Mouse (Mus musculus) left cerebral cortex, adult 2 months (tissue): Measurements from ENCODE around the gene Cd47. TPM values are rescaled to one million over a fixed set of nuclear protein-coding genes. Genes with fewer than 3 reads are reported as not detected.

ENCODE experiments used
- DNase-seq, 2 experiments: peaks; one replicate each; pipeline ENCODE4 v3.0.0; 2021 to 2022; ENCODE audit warnings: low spot score in 2 of 2, mixed read lengths in 1 of 2; ENCODE audit errors: extremely low spot score in 1 of 2
- H3K27ac ChIP-seq: fragments of 200-600 bp; 2 replicates; pipeline ENCODE4 v1.8.1; 2022
- H3K4me3 ChIP-seq: fragments of 200-600 bp; 2 replicates; pipeline ENCODE4 v1.8.1; 2022
- CTCF ChIP-seq: fragments of 200-600 bp; IDR thresholded peaks from 2 replicates; pipeline ENCODE4 v1.8.1; 2022; ENCODE audit warnings: antibody characterized with exemption, mild to moderate bottlenecking, moderate library complexity
- intact Hi-C: fragments of 180-260 bp; cut with DNase I; formaldehyde crosslinking; loops from one replicate; pipeline ENCODE4 v1.15.1; 2025
- total RNA-seq, 2 experiments: library from RNA; stranded (reverse); gene quantifications; 2 replicates each; pipeline ENCODE4 v1.2.3; 2021

The Cd47 gene
- total RNA-seq, 2 experiments from 2014 or later: 217 to 235 TPM

DNA sequence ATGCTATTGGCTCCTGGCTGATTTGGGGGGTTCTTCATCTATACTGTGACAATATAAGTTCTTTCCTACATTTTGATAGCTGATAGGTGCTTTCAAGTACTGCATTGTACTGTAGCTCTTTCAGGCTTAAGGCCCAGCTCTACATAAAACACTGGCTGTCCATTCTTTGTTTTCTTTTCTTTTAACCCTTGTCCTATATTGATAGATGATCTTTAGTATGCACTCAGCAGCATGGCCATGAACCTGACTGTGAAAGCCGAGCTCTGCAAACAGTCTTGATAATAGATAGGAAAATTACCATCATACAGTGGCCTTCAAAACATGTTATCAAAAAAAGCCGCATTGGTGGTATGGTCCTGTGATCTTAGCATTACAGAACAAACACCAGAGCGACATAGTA, 87.0 kb downstream of the Cd47 start:
- H3K27ac ChIP-seq: no peak overlapping the region
- no peak for DNase-seq
- intact Hi-C loops: no loop called here
- no peak overlapping the region for H3K4me3 ChIP-seq
- no peak for TF ChIP-seq CTCF

- TF ChIP-seq CTCF: no peak
- H3K27ac ChIP-seq: no peak overlapping the region
- intact Hi-C loops: no loop called here
- no peak for DNase-seq
- no peak overlapping the region for H3K4me3 ChIP-seq
Measured at GRCm38 (mm10) chr16:49887811-49888564, 87.7 kb downstream of the Cd47 start.

DNA sequence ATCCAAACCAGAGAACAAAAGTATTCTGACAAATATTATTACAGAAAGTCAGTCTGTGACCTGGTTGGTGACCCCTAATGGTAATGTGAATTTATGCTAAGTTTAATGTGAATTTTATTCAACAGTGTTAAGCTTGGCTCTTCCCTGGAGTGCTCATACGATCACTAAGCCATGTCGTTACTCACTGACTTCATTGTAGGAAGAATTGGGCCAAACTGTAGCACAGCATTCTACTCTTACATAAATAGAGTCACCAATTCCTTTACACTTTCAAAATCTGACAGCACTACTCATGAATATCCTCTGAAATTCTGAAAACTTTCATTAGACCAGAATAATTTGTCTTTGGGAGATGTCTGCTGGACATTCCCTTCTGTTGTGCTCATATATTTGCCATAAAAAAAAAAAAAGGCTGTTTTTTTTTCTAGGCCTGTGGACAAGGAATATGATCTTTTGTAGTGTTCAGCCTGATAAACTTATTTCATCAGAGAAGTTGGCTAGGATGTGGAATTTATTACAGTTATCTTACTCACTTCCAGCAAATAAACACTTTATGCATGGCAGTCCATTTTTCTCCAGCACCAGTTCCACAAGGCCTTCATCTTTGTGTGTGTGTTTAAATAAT, 88.8 kb downstream of the Cd47 start:
- Histone ChIP-seq H3K27ac (no peak overlapping the region), H3K4me3 (no peak overlapping the region)
- no peak for TF ChIP-seq CTCF
- DNase-seq: no peak
- intact Hi-C loops: no loop called here

DNA sequence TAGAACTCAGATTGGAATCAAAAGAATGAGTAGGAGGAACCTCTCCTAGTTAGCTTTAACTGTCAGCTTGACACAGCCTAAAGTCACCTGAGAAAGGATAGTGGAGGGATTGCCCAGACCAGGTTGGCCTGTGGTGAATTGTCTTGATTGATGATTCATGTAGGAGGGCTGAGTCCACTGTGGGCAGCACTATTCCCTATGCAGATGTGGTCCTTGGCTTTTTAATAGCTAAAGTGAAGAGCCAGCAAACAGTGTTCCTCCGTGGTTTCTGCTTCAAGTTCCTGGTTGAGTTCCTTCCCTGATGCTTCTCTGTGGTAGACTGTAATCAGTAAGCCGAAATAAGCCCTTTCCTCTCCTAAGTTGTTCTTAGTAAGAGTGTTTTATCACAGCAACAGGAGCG, 91.9 kb downstream of the Cd47 start:
- Histone ChIP-seq H3K27ac (no peak overlapping the region), H3K4me3 (no peak overlapping the region)
- intact Hi-C loops: loop anchor here (5.0 kb wide), 1 partner anchor 35 kb away; no protein-coding TSS in a partner anchor
- DNase-seq: no peak
- no peak for TF ChIP-seq CTCF

GRCm38 (mm10) chr16:49892945-49893344, 92.6 kb downstream of the Cd47 start:
- H3K4me3 ChIP-seq: no peak overlapping the region
- DNase-seq: no peak
- no peak overlapping the region for H3K27ac ChIP-seq
- peak; percentile 47 for TF ChIP-seq CTCF
- intact Hi-C loops: loop anchor here (5.0 kb wide), 1 partner anchor 36 kb away; no protein-coding TSS in a partner anchor

- TF ChIP-seq CTCF: no peak
- intact Hi-C loops: loop anchor here (5.0 kb wide), 1 partner anchor 37 kb away; no protein-coding TSS in a partner anchor
- no peak overlapping the region for H3K4me3 ChIP-seq
- no peak for DNase-seq
- no peak overlapping the region for H3K27ac ChIP-seq
Measured at GRCm38 (mm10) chr16:49894624-49895023, 94.3 kb downstream of the Cd47 start.

DNA sequence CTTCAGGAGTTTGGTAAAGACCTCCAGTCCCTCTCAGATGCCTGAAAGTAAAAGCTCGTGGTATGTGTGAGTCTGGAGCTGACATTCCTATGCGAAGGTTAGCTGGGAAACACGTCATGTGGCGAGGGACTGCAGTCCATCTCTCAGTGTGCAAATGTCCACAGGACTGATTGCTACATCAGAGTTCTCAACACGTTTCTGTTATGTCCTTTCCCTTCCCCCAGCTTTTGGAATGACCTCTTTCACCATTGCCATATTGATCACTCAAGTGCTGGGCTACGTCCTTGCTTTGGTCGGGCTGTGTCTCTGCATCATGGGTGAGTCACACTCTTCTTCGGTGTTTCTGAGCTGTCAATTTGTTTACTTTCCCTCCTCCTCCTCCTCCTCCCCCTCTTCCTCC, 95.8 kb downstream of the Cd47 start:
- H3K27ac ChIP-seq: no peak overlapping the region
- H3K4me3 ChIP-seq: no peak overlapping the region
- TF ChIP-seq CTCF: no peak
- intact Hi-C loops: no loop called here
- no peak for DNase-seq

- intact Hi-C loops: no loop called here
- no peak for TF ChIP-seq CTCF
- Histone ChIP-seq H3K27ac (no peak overlapping the region), H3K4me3 (no peak overlapping the region)
- DNase-seq: no peak
Measured at GRCm38 (mm10) chr16:49901395-49901794, 101.1 kb downstream of the Cd47 start.

- intact Hi-C loops: no loop called here
- no peak for TF ChIP-seq CTCF
- no peak overlapping the region for H3K27ac ChIP-seq
- DNase-seq: no peak
- H3K4me3 ChIP-seq: no peak overlapping the region
Measured at GRCm38 (mm10) chr16:49902083-49902482, 101.8 kb downstream of the Cd47 start.

- DNase-seq: no peak
- no peak for TF ChIP-seq CTCF
- Histone ChIP-seq H3K4me3 (no peak overlapping the region), H3K27ac (no peak overlapping the region)
- intact Hi-C loops: no loop called here
Measured at GRCm38 (mm10) chr16:49904248-49904930, 104.1 kb downstream of the Cd47 start.

GRCm38 (mm10) chr16:49905041-49905440, 104.7 kb downstream of the Cd47 start:
- no peak overlapping the region for H3K4me3 ChIP-seq
- no peak overlapping the region for H3K27ac ChIP-seq
- intact Hi-C loops: loop anchor here (5.0 kb wide), 1 partner anchor 48 kb away; no protein-coding TSS in a partner anchor
- no peak for DNase-seq
- no peak for TF ChIP-seq CTCF

GRCm38 (mm10) chr16:49905601-49906001, 105.3 kb downstream of the Cd47 start:
- TF ChIP-seq CTCF: no peak
- DNase-seq: no peak
- Histone ChIP-seq H3K27ac (0 out of 2 replicates have a peak overlapping the region, but pooled peaks have one; percentile 33), H3K4me3 (no peak overlapping the region)
- intact Hi-C loops: loop anchor here (5.0 kb wide), 1 partner anchor 48 kb away; no protein-coding TSS in a partner anchor
